Mouse (Mus musculus) cerebellum, adult 11-12 months (tissue): Measurements from ENCODE around the gene Msi2.

Experiments
- DNase-seq: peaks from one replicate; pipeline ENCODE4 v3.0.0; 2022

The Msi2 gene

DNA sequence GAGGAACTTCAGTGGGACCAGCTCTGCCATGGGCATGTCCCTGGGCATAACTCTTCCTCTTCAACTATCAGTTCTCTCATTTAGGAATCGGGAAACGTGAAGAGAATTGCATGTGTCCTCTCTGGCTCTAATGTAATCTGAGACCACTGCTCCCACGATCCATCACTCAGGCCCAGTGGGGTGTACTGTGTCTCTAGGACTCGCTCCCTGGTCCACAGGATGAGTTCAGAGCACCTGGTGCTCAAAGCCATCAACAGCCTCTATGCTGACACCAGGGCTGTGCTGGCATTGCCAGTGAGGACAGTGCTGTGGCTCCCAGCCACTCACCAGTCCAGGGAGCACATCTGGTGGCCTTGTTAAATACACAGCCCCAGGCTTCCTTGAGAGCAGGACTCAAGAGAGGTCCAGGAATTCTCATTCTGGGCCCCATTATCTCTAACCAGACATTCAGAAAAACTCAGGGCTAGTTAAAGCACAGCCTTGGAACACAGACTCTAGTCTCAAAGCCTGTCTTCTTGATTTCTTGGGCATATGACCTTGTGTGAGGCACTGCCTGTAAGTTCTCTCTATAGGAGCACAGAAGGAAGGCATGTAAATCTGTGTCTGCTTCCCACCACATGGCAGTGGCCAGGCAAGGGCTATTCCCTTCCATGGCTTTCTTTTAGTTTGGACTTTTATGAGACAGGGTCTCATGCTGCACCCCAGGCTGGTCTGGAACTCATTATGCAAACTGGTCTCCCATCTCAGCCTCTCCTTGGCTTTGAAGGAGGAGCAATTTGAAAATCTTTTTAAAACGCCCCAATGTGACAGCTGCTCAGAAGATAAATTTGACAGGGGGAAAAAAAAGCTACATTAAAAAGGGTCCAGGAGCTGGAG lies 211.5 kb downstream of the Msi2 start:
- DNase-seq = no peak

GRCm38 (mm10) chr11:88506109-88506508 lies 212.2 kb downstream of the Msi2 start:
- no peak for DNase-seq

- no peak for DNase-seq
Observed at GRCm38 (mm10) chr11:88502566-88502965, 215.7 kb downstream of the Msi2 start.

- no peak for DNase-seq
Observed at GRCm38 (mm10) chr11:88498491-88498890, 219.8 kb downstream of the Msi2 start.

- no peak for DNase-seq
Observed at GRCm38 (mm10) chr11:88496460-88496859, 221.9 kb downstream of the Msi2 start.

DNA sequence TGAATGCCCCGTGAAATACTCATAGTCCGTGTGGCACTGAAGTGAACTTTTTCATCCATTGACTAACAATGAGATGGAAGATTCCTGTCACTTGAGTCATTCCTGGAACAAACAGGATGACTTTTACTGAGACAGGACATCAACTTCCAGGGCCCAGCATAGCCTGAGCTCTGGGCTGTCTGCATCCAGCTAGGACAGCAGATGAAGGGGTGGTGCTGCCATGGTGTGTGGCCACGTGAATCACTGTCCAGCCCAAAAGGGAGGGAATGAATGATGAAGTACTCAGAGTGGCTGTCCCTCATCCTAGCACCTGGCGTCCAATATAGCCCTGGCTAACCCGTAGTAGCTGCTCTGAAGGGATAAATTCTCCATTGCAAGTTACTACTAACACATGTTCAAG lies 222.6 kb downstream of the Msi2 start:
- no peak for DNase-seq

- DNase-seq = no peak
Observed at GRCm38 (mm10) chr11:88495018-88495417, 223.3 kb downstream of the Msi2 start.

DNA sequence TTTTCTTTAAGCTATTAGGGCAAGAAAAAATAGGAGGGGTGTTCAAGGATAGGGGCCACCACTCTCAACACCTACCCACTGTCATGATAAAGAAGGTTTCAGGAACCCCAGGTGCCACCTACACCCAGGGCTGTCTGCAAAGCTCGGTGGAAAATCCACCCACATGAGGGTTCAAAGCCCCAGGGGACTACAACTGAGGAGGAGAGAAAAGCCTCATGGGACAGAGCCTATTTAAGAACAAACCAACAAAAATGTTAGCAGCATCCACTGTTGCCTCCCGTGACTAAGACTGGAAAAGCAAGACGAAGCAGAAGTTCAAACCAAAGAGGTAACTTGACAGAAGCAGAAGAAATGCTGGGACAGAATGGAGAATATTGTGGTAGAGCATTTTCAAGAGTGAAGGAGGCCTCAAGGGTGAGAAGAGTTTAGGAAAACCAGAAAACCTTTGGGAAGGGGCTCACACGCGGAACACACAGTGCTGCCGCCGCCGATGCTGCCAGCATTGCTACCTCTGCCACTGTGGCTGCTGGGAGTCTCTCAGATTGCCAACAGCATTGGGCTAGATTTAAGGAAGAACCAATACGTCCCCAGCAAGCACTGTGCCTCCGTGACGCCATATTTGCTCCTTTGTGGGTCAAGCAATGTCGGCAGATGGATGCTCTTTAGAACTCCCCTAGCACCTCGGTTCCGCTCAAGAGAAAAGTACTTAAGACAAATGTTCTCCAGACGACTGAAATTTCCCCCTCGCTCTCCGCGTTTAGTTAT lies 224.3 kb downstream of the Msi2 start:
- no peak for DNase-seq

DNA sequence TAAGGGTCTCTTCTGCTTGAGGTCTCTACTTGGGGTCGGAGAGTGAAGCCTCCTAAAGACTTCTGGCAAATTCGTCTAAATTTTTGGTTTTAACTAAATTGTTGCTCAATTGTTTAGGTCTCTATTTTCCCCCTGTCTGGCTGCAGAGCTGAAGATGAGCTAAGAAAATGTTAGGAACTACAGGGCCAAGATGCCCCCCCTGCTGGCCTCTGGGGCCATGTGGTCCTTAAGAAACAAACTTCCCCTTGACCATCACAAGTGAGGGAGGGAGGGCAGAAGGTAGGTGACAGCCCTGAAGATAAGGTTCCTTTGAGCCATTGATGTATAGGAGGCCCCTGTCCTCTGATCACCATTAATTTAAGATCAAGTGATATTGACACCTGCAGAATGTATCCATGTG lies 225.7 kb downstream of the Msi2 start:
- no peak for DNase-seq

GRCm38 (mm10) chr11:88489985-88490384 lies 228.3 kb downstream of the Msi2 start:
- DNase-seq = no peak

- peak; percentile 64 for DNase-seq
Observed at GRCm38 (mm10) chr11:88488941-88489724, 229.2 kb downstream of the Msi2 start.

DNA sequence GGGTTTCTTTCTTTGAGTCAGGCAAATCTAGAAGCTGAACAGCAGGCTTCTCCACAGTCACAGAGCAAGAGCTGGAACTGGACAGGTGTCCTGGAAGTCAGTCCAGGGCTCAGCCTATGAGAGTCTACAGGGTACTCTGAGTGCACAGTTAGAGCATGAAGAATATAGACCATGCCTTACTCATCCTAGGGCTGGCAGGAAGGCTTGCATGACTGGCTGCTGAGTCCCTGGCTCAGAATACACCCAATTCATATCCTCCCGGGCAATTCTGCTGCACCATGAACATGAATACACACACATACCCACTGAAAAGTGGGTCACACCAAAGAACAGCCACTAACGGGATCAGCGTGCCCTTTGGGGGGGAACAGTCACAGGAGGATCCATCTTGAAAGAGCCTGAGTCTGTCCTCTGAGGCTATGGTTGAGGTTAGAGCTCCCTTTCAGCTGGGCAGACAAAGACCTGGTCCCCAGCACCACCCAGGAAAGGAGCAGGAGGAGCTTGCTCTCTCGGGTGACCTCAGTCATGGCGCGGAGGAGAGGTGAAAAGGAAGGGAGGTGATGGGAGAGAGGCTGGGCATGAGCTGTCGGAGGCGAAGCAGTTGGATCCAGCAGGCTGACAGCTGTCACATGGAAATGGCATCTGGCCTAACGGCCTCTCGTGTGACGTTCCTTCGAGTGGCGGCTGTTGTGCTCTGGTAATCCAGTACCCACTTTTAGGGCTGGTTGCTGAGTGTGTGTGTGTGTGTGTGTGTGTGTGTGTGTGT lies 230.0 kb downstream of the Msi2 start:
- DNase-seq = no peak

DNA sequence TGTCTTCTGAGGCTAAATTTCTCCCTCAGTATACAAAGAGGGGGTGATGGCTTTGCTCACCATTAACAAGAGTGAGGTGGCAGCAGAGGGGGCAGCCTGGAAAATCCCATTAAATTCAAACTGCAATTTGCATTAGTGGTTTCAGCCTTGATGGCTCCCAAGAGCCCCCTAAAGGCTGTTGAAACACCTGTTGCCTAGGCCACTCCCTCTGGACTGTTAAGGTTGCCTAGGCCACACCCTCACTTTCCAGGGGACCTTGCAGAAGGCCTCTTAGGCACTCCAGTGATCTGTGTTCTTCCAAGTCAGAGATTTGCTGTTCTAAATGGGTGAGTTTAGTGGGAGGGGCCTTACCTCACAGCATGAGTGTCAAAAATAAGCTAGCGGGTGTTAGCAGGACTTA lies 232.3 kb downstream of the Msi2 start:
- DNase-seq = no peak

DNA sequence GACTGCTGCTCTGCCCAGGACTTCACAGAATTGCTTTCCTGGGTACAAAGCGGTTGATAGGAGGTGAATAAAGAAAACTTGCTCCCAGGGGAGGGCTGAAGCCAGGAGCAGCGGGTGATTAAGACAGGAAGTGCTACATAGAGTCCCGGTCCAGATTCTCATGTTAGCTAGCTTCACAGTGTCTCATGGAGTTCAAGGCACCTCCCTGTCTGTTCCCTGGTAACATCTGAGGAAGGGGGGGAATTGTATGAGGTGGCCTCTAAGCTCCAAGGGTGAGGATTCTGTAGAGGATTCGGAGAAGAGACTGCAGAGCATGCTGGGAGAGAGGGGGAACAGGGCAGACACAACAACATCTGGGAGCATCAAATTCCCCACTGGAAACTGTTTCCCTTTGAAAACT lies 233.2 kb downstream of the Msi2 start:
- no peak for DNase-seq

DNA sequence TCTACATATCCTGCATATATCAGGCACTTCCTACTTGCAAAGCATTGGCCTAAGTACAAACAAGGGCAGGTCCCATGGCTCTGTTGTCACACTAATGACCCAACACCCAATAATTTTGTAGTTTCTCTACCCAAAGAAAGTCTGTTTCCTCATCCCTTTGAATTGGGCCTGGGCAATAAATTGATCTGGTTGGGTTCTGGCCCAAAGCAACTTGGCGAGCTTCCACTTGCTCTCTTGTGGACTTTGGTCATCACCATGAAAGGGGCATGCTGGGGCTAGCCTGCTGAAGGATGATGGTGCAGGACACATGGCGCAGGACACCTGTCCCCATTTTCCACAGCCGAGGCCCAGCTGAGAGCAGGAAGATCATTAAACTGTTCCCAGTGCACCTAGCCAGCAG lies 234.3 kb downstream of the Msi2 start:
- DNase-seq = no peak

- DNase-seq = no peak
Observed at GRCm38 (mm10) chr11:88482636-88483035, 235.7 kb downstream of the Msi2 start.

- DNase-seq = no peak
Observed at GRCm38 (mm10) chr11:88482236-88482635, 236.1 kb downstream of the Msi2 start.

DNA sequence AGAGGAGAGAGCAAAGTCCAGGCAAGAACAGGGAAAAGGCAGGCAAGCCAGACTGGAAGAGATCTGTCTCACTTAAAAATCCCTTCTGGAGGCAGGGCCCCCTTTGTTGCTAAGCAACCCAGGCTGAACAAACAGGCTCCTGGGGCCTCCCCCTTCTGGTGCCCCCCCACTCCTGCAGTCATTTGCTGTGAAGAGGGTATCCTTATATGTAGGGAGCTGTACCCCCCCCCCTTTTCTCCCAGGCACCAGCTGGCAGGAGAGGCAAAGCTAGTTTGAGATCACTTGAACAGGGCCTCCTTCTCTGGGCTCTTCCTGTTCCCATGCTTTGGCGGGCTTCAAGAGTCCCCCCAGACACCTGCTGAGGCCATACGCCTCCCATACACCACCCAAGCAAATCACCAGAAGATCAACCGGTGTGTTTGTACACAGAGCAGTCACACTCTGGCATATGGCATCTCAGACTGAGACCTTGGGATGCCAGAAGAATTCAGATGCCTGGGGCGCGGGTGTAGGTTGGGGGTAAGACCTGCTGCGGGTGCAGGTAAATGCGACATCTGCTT lies 236.6 kb downstream of the Msi2 start:
- DNase-seq = peak; percentile 87

GRCm38 (mm10) chr11:88481092-88481601 lies 237.2 kb downstream of the Msi2 start:
- no peak for DNase-seq

DNA sequence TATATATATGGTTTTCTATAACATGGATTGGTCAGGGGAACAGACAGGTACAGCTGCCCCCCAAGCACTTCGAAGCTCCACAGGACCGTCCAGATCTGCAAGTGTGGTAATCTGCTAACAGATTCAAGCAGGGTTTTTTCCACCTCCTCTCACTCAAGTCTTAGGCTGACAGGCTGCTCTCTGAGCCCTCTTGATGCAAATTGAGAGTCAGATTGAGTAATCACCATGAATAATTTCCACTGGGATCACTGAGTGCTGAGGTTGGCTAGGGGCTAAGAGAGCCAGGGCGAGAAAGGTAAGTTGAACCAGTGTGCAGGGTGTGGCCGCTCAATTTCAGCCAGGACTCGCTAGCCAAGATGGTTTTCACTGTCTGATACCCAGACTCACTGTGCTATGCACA lies 238.8 kb downstream of the Msi2 start:
- DNase-seq = no peak

DNA sequence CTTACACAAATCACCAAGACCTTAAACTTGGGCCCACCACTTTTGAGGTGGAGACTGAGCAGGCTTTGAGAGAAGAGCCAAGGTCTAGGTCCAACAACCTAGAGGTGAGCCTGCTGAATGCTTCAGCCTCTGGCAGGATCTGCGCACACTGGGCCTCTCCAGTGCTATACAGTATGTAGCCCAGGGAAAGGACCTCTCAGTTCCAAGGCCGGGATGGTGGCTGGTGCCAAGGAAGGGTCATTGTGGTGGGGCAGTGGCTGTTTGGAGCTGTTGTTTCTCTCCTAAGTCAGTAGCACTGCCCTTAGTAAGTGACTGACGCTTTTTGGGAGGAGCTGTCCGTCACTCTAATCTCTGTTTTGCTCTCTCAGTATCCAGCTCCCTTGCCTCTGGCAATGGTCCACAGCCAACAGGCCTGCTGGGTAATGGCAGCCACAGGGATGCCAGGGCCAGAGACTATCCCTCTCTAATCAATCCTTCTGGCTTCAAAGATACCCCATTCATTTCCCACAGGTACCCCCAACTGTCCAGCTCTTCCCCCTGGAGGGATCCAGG lies 243.3 kb downstream of the Msi2 start:
- DNase-seq = no peak

GRCm38 (mm10) chr11:88472731-88473130 lies 245.6 kb downstream of the Msi2 start:
- no peak for DNase-seq
